Mouse (Mus musculus): ENCODE measurements around the gene Stk32c. TPM values are rescaled to one million over a fixed set of nuclear protein-coding genes. Genes with fewer than 3 reads are reported as not detected.

The Stk32c gene
- polyA plus RNA-seq, 1 experiment from 2014 or later = 3.7 TPM

DNA sequence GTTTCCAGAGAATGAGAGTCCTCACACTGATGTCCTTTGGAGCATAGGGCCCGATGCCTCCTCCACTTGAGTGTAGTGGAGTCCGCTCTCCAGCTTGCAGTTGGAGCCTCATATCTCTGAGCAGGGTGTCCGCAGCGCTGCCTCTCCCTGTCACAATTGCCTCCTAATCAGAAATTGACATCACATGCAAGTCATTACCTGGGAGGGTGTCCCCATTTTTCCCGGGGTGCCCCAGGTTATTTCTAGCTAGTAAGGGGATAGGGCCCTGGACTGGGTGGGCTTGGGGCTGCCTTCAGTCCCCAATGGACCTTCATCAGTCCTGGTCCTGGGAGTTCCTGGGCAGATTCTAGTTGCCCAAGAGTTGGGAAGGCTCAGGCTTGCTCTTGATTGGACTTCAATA lies 120.4 kb downstream of the Stk32c start:
- H3K9ac ChIP-seq (ENCODE audit: low read depth, low read length) = no peak overlapping the region
- no peak for ATAC-seq
- no peak overlapping the region for H3K4me2 ChIP-seq (ENCODE audit: low read length)
- no peak overlapping the region for H3K4me3 ChIP-seq (ENCODE audit: low read depth, low read length)
- H3K4me1 ChIP-seq (ENCODE audit: control insufficient read depth, insufficient read depth, low read length) = peaks cover 11% of the 10 kb centered on the region
- no peaks in the 10 kb centered on the region for H3K27me3 ChIP-seq (ENCODE audit: control insufficient read depth, insufficient read depth, low read depth, low read length)
- WGBS = 94% methylated on average over 5 of the region's 5 CpGs
- H3K27ac ChIP-seq (ENCODE audit: low read length) = no peak overlapping the region
- no peaks in the 10 kb centered on the region for H3K9me3 ChIP-seq (replicated peaks; ENCODE audit: control insufficient read depth, low read length, poor library complexity, severe bottlenecking)
- H3K36me3 ChIP-seq (ENCODE audit: control insufficient read depth, insufficient read depth, low read length) = peaks cover 18% of the 10 kb centered on the region

DNA sequence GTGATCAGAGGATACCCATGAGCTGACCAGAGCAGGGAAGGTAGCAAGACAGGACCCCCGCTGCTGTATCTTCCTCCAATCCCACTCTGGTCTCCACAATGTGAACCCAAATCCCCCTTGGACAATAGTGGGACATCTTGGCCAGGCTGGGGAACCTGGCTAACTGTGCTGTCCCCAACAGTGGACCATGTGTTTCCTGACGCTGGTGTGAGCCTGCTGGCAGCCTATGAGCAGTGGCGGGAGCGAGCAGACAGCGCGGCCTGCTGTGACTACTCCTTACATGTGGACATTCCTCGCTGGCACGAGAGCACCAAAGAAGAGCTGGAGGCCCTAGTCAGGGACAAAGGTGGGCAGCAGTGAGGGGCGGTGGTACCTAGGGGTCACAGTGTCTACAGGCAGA lies 121.4 kb downstream of the Stk32c start:
- Histone ChIP-seq H3K4me2 (ENCODE audit: low read length) (no peak overlapping the region), H3K4me3 (ENCODE audit: low read depth, low read length) (no peak overlapping the region), H3K4me1 (ENCODE audit: control insufficient read depth, insufficient read depth, low read length) (peaks cover 18% of the 10 kb centered on the region), H3K9ac (ENCODE audit: low read depth, low read length) (no peak overlapping the region), H3K27me3 (ENCODE audit: control insufficient read depth, insufficient read depth, low read depth, low read length) (no peaks in the 10 kb centered on the region), H3K36me3 (ENCODE audit: control insufficient read depth, insufficient read depth, low read length) (peaks cover 17% of the 10 kb centered on the region), H3K27ac (ENCODE audit: low read length) (no peak overlapping the region), H3K9me3 (replicated peaks; ENCODE audit: control insufficient read depth, low read length, poor library complexity, severe bottlenecking) (no peaks in the 10 kb centered on the region)
- WGBS = 92% methylated on average over 9 of the region's 9 CpGs
- ATAC-seq = no peak

DNA sequence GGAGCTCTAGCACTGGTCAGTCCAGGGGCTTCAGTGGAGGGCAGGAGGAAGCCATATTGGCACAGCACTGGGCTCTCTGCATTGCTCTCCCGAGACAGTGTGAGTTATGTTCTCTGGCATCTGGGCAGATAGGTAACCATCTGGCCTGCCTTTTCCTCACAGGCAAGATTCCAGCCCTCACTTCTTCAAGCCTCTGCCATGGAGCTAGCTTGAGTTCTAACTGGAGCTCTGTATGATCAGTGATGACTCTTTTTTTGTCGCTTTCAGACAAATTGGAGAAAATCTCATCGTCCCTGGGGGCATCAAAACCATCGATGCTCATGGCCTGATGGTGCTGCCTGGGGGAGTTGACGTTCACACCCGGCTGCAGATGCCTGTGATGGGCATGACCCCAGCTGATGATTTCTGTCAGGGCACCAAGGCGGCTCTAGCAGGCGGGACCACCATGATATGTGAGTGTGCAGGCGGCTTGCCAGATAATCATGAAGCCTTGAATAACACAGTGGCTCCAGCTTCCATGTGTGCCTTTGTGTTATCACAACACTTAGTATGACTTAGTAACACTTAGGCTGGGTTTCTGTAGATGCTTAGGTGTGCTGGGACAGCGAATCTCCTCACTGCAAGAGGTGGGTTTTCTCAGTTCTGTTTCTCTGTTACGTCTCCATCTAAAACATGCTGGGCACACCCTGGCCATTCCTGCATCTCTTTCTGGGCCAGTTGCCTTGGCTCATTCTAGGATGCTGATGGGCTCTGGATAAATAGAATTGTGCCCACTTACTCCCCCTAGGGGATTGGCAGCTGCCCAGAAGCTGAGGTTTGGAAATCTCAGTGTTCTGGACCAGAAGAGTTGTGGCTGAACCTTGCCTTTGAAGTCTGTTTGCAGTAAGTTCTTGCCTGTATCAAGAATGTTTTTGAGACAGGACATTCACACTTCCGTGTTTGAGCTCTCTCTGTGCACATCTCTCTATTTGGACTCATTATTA lies 122.9 kb downstream of the Stk32c start:
- Histone ChIP-seq H3K4me3 (ENCODE audit: low read depth, low read length) (no peak overlapping the region), H3K27me3 (ENCODE audit: control insufficient read depth, insufficient read depth, low read depth, low read length) (no peaks in the 10 kb centered on the region), H3K9me3 (replicated peaks; ENCODE audit: control insufficient read depth, low read length, poor library complexity, severe bottlenecking) (no peaks in the 10 kb centered on the region), H3K27ac (ENCODE audit: low read length) (no peak overlapping the region), H3K9ac (ENCODE audit: low read depth, low read length) (no peak overlapping the region), H3K4me1 (ENCODE audit: control insufficient read depth, insufficient read depth, low read length) (peaks cover 18% of the 10 kb centered on the region), H3K4me2 (ENCODE audit: low read length) (no peak overlapping the region), H3K36me3 (ENCODE audit: control insufficient read depth, insufficient read depth, low read length) (peaks cover 15% of the 10 kb centered on the region)
- 82% methylated on average over 12 of the region's 12 CpGs for WGBS
- no peak for ATAC-seq

DNA sequence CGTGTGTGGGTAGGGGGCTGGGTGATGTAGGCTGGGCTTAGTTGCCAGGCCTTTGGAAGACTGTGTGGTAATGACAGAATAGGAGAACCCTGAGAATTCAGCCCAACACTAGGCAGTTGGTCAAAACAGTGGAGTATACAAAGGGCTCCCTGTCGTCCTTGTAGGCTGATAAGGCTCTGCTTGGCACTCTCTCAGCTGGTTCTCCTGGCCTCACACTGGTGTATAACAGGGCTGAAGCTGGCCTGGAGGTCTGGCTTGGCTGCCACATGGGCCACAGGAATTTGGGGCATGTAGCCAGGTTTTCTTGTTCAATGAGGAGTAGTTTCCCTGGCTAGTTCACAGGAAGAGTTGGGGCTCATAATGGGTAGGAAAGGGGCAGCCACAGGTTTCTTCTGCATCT lies 125.3 kb downstream of the Stk32c start:
- peak overlapping the region; percentile 23; the same call in 1 of the 2 replicates for H3K27ac ChIP-seq (ENCODE audit: low read length)
- peaks cover 8% of the 10 kb centered on the region for H3K36me3 ChIP-seq (ENCODE audit: control insufficient read depth, insufficient read depth, low read length)
- no peaks in the 10 kb centered on the region for H3K27me3 ChIP-seq (ENCODE audit: control insufficient read depth, insufficient read depth, low read depth, low read length)
- no peak overlapping the region for H3K9ac ChIP-seq (ENCODE audit: low read depth, low read length)
- 58% methylated on average over 2 of the region's 2 CpGs for whole genome bisulfite sequencing
- peaks cover 18% of the 10 kb centered on the region for H3K4me1 ChIP-seq (ENCODE audit: control insufficient read depth, insufficient read depth, low read length)
- ATAC-seq = no peak
- H3K9me3 ChIP-seq (replicated peaks; ENCODE audit: control insufficient read depth, low read length, poor library complexity, severe bottlenecking) = no peaks in the 10 kb centered on the region
- peak overlapping the region; percentile 57; the same call in 1 of the 2 replicates for H3K4me3 ChIP-seq (ENCODE audit: low read depth, low read length)
- peak overlapping the region; percentile 72 for H3K4me2 ChIP-seq (ENCODE audit: low read length)

DNA sequence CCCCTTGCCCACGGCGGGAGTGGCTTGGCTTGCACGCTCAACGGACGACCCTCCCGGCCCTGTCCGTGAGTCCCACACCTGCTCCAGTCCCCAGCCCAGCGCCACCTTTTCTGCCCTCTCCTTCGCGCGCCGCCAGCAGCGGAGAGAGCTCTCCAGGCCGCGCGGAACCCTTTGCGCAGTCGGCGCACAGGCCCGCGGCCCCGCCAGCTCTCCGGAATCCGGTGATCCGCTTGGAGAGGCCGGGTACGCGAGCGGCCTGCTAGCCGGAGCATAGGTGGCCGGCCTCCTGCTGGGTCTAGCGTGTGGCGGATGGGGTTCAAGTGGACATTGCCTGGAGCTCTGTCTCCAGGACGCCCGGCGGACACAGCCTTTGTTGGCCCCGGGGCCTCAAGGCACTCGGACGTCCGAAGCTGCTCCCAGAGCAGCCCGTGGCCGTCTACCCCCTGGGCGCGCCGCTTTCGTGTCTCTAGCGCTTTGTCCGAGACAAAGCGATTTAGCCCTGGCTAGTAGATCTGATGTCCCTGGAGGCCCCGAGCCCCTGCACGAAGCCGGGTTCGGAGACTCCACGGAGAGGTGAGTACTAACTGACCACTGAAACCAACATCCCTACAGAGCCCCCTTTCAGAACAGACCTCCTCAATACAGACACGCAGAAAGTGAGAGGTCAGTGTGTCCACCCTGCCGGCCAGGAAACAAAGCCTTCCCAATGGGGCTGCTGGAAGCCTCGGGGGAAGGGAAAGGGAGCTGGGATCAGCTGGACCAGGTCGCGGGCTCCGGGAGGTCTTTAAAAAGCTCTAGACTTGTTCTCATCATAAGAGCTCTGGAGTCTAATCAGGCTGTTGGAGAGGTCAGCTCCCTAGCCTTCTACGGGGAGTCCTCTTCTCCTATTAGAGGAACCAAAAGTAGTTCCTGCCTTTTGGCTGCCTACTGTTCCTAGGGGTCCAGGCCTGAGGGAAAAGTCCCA lies 126.6 kb downstream of the Stk32c start:
- H3K4me1 ChIP-seq (ENCODE audit: control insufficient read depth, insufficient read depth, low read length) = peaks cover 18% of the 10 kb centered on the region
- ATAC-seq = peak; percentile 66
- no peaks in the 10 kb centered on the region for H3K27me3 ChIP-seq (ENCODE audit: control insufficient read depth, insufficient read depth, low read depth, low read length)
- no peaks in the 10 kb centered on the region for H3K9me3 ChIP-seq (replicated peaks; ENCODE audit: control insufficient read depth, low read length, poor library complexity, severe bottlenecking)
- H3K9ac ChIP-seq (ENCODE audit: low read depth, low read length) = peak overlapping the region; percentile 78
- under 1% methylated on average over 61 of the region's 61 CpGs for WGBS
- peaks cover 2% of the 10 kb centered on the region; the same call in 1 of the 2 replicates for H3K36me3 ChIP-seq (ENCODE audit: control insufficient read depth, insufficient read depth, low read length)
- peak overlapping the region; percentile 57 for H3K4me3 ChIP-seq (ENCODE audit: low read depth, low read length)
- H3K4me2 ChIP-seq (ENCODE audit: low read length) = peak overlapping the region; percentile 72
- peak overlapping the region; percentile 86 for H3K27ac ChIP-seq (ENCODE audit: low read length)

DNA sequence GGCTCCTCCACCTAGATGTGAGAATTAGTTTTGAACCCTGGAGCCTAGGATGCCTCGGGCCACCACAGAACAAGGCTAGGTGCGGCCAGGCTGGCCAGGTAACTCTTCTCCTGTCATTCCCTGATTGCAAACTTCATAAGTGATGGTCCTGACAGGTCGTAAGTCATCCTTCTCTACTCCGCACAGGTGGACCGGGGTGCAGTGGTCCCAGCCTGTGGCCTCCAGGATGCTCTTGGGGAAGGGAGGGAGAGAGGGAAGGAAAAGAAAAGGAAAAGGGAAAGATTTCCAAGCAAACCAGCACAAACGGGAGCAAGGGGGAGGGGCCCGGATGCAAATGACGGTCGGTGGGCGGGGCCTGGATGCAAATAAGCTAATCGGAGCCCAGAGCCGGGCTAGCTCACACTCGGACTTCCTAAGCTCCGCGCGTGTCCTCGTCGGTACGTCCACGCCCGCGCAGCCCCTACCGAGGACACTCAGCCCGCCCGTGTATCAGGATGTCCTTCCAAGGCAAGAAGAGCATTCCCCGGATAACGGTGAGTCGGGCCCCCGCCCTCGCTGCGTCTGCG lies 127.4 kb downstream of the Stk32c start, which contains the start of gene Dpysl4:
Gene Dpysl4 (plus strand): TSS at position 373 of the 566 bp plus-strand sequence.
- no peaks in the 10 kb centered on the region for H3K9me3 ChIP-seq (replicated peaks; ENCODE audit: control insufficient read depth, low read length, poor library complexity, severe bottlenecking)
- H3K27me3 ChIP-seq (ENCODE audit: control insufficient read depth, insufficient read depth, low read depth, low read length) = no peaks in the 10 kb centered on the region
- WGBS = 6% methylated on average over 31 of the region's 32 CpGs
- peaks cover 18% of the 10 kb centered on the region for H3K4me1 ChIP-seq (ENCODE audit: control insufficient read depth, insufficient read depth, low read length)
- H3K27ac ChIP-seq (ENCODE audit: low read length) = peak within 1 kb of the TSS; percentile 86
- peak within 1 kb of the TSS; percentile 57 for H3K4me3 ChIP-seq (ENCODE audit: low read depth, low read length)
- H3K4me2 ChIP-seq (ENCODE audit: low read length) = peak within 1 kb of the TSS; percentile 72
- no peaks in the 10 kb centered on the region; the same call in 1 of the 2 replicates for H3K36me3 ChIP-seq (ENCODE audit: control insufficient read depth, insufficient read depth, low read length)
- peak; percentile 84 for ATAC-seq
- peak within 1 kb of the TSS; percentile 78 for H3K9ac ChIP-seq (ENCODE audit: low read depth, low read length)

DNA sequence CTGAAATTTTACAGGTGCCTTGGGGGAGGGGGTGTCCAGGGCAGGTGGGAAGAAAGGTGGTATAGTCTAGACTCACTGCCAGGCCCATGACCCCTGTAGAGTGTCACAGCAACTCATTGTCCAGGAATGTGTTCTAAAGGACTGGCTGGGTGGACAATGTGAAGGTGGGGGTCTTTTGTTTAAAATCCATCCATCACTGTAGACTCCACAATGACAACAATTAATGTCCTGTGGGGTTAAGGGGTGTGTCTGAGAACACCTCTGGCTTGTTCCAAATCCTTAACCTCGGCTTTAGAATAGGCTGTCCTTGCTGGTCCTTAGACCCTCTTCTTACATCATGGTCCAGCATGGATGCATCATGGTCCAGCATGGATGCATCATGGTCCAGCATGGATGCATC lies 128.8 kb downstream of the Stk32c start:
- Histone ChIP-seq H3K9ac (ENCODE audit: low read depth, low read length) (no peak overlapping the region), H3K27me3 (ENCODE audit: control insufficient read depth, insufficient read depth, low read depth, low read length) (no peaks in the 10 kb centered on the region), H3K36me3 (ENCODE audit: control insufficient read depth, insufficient read depth, low read length) (no peaks in the 10 kb centered on the region), H3K27ac (ENCODE audit: low read length) (no peak overlapping the region), H3K4me3 (ENCODE audit: low read depth, low read length) (no peak overlapping the region), H3K4me1 (ENCODE audit: control insufficient read depth, insufficient read depth, low read length) (peaks cover 18% of the 10 kb centered on the region), H3K9me3 (replicated peaks; ENCODE audit: control insufficient read depth, low read length, poor library complexity, severe bottlenecking) (no peaks in the 10 kb centered on the region), H3K4me2 (ENCODE audit: low read length) (no peak overlapping the region)
- WGBS = 46% methylated on average over 1 of the region's 1 CpGs
- ATAC-seq = no peak

DNA sequence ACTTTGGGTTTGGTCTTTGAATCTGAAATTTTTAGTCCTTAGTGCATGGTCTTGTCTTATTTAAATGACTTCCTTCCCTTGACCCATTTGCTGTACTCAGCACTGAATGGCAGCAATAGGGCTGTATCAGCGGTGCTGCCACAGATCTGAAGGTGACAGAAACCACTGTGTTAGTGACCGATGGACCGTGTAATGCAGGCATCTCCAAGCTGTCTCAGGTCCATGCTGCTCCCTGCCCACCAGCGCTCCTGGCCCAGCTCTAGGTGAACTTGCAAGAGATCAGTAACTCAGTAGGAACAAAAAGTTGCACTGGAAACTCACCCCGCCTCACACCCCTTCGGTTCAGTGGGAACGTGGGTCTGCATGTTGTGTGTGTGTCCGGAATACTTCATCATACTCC lies 130.8 kb downstream of the Stk32c start:
- Histone ChIP-seq H3K36me3 (ENCODE audit: control insufficient read depth, insufficient read depth, low read length) (no peaks in the 10 kb centered on the region), H3K9ac (ENCODE audit: low read depth, low read length) (no peak overlapping the region), H3K4me3 (ENCODE audit: low read depth, low read length) (no peak overlapping the region), H3K4me1 (ENCODE audit: control insufficient read depth, insufficient read depth, low read length) (peaks cover 6% of the 10 kb centered on the region), H3K4me2 (ENCODE audit: low read length) (no peak overlapping the region), H3K27me3 (ENCODE audit: control insufficient read depth, insufficient read depth, low read depth, low read length) (no peaks in the 10 kb centered on the region), H3K27ac (ENCODE audit: low read length) (no peak overlapping the region), H3K9me3 (replicated peaks; ENCODE audit: control insufficient read depth, low read length, poor library complexity, severe bottlenecking) (no peaks in the 10 kb centered on the region)
- WGBS = 63% methylated on average over 8 of the region's 8 CpGs
- no peak for ATAC-seq
